Mouse (Mus musculus): ENCODE measurements around the gene Ccdc107. TPM values are rescaled to one million over a fixed set of nuclear protein-coding genes. Genes with fewer than 3 reads are reported as not detected.
"Not testable (repeated sequence)": the region's sequence is repeated elsewhere in the genome, so short reads cannot be mapped to it uniquely, and the experiment has no call there.

The Ccdc107 gene
- polyA plus RNA-seq, 1 experiment from 2014 or later = 85.8 TPM

DNA sequence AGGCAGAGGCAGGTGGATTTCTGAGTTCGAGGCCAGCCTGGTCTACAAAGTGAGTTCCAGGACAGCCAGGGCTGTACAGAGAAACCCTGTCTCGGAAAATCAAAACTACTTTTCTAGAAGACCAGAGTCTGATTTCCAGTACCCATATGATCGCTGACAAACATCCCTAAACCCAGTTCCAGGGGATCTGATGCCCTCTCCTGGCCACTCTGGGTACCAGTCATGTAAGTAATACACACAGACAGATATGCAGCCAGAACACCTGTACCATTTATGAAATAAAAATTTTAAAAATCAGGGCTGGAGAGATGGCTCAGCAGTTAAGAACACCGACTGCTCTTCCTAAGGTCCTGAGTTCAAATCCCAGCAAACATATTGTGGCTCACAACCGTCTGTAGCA, 7.0 kb upstream of the Ccdc107 start:
- not testable (repeated sequence) for H3K4me1 ChIP-seq (ENCODE audit: control insufficient read depth in 2 of 2, insufficient read depth in 2 of 2, low read length in 2 of 2); ATAC-seq (ENCODE audit: insufficient number of reproducible peaks, insufficient read depth, low FRiP score, low read depth); H3K27ac ChIP-seq (replicated peaks in 1 of 2; ENCODE audit: control insufficient read depth in 1 of 2, insufficient read depth in 1 of 2, low read depth in 2 of 2, low read length in 2 of 2); H3K4me2 ChIP-seq (ENCODE audit: low read length); H3K4me3 ChIP-seq (ENCODE audit: control insufficient read depth in 1 of 2, insufficient read depth in 1 of 2, low read depth in 1 of 2, low read length in 2 of 2); H3K9me3 ChIP-seq (ENCODE audit: control insufficient read depth, low read length); H3K9ac ChIP-seq (ENCODE audit: low read length); H3K27me3 ChIP-seq (ENCODE audit: control insufficient read depth, insufficient read depth, low read length); H3K36me3 ChIP-seq (ENCODE audit: control insufficient read depth, insufficient read depth, low read length)
- 74% methylated on average over 5 of the region's 5 CpGs for WGBS

DNA sequence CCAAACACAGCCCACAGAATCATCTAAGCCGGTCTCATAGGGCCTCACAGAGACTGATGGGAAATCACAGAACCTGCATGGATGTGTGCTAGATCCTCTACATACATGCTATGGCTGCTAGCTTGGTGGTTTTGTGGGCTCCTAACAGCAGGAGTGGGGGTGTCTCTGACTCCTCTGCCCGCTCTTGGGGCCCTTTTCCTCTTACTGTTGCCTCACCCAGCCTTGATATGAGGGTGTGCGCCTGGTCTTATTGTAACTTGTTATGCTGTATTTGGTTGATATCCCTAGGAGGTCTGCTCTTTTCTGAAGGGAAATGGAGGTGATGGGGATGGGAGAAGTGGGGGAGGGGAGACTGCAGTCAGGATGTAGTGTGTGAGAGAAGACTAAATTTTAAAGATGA, 3.1 kb upstream of the Ccdc107 start:
- H3K4me2 ChIP-seq (ENCODE audit: low read length) = no peak overlapping the region
- H3K27ac ChIP-seq (replicated peaks in 1 of 2; ENCODE audit: control insufficient read depth in 1 of 2, insufficient read depth in 1 of 2, low read depth in 2 of 2, low read length in 2 of 2) = no peak overlapping the region
- WGBS = 89% methylated on average over 3 of the region's 3 CpGs
- H3K36me3 ChIP-seq (ENCODE audit: control insufficient read depth, insufficient read depth, low read length) = no peaks in the 10 kb centered on the region
- no peak overlapping the region for H3K9ac ChIP-seq (ENCODE audit: low read length)
- no peak for ATAC-seq (ENCODE audit: insufficient number of reproducible peaks, insufficient read depth, low FRiP score, low read depth)
- no peaks in the 10 kb centered on the region for H3K9me3 ChIP-seq (ENCODE audit: control insufficient read depth, low read length)
- no peaks in the 10 kb centered on the region for H3K27me3 ChIP-seq (ENCODE audit: control insufficient read depth, insufficient read depth, low read length)
- H3K4me3 ChIP-seq (ENCODE audit: control insufficient read depth in 1 of 2, insufficient read depth in 1 of 2, low read depth in 1 of 2, low read length in 2 of 2) = no peak overlapping the region
- peaks cover 0 to 8% of the 10 kb centered on the region in 2 experiments; a peak in 2 of 4 replicates for H3K4me1 ChIP-seq (ENCODE audit: control insufficient read depth in 2 of 2, insufficient read depth in 2 of 2, low read length in 2 of 2)

GRCm38 (mm10) chr4:43490801-43491200, 1.9 kb upstream of the Ccdc107 start:
- ATAC-seq (ENCODE audit: insufficient number of reproducible peaks, insufficient read depth, low FRiP score, low read depth) = no peak
- Histone ChIP-seq H3K4me3 (ENCODE audit: control insufficient read depth in 1 of 2, insufficient read depth in 1 of 2, low read depth in 1 of 2, low read length in 2 of 2) (no peak overlapping the region), H3K27me3 (ENCODE audit: control insufficient read depth, insufficient read depth, low read length) (no peaks in the 10 kb centered on the region), H3K36me3 (ENCODE audit: control insufficient read depth, insufficient read depth, low read length) (peaks cover 5% of the 10 kb centered on the region), H3K9me3 (ENCODE audit: control insufficient read depth, low read length) (no peaks in the 10 kb centered on the region), H3K4me2 (ENCODE audit: low read length) (no peak overlapping the region), H3K4me1 (ENCODE audit: control insufficient read depth in 2 of 2, insufficient read depth in 2 of 2, low read length in 2 of 2) (peaks cover 5 to 18% of the 10 kb centered on the region in 2 experiments), H3K27ac (replicated peaks in 1 of 2; ENCODE audit: control insufficient read depth in 1 of 2, insufficient read depth in 1 of 2, low read depth in 2 of 2, low read length in 2 of 2) (no peak overlapping the region), H3K9ac (ENCODE audit: low read length) (no peak overlapping the region)
- 70% methylated on average over 5 of the region's 5 CpGs for WGBS

GRCm38 (mm10) chr4:43492101-43492820, 439 bp upstream of the Ccdc107 start:
- no peak for ATAC-seq (ENCODE audit: insufficient number of reproducible peaks, insufficient read depth, low FRiP score, low read depth)
- Histone ChIP-seq H3K4me1 (ENCODE audit: control insufficient read depth in 2 of 2, insufficient read depth in 2 of 2, low read length in 2 of 2) (peaks cover 8 to 27% of the 10 kb centered on the region in 2 experiments), H3K9ac (ENCODE audit: low read length) (no peak overlapping the region), H3K36me3 (ENCODE audit: control insufficient read depth, insufficient read depth, low read length) (peaks cover 20% of the 10 kb centered on the region), H3K4me2 (ENCODE audit: low read length) (peak overlapping the region; percentile 85), H3K9me3 (ENCODE audit: control insufficient read depth, low read length) (no peaks in the 10 kb centered on the region), H3K4me3 (ENCODE audit: control insufficient read depth in 1 of 2, insufficient read depth in 1 of 2, low read depth in 1 of 2, low read length in 2 of 2) (peak overlapping the region; percentile 7 to 78; a peak in 3 of 4 replicates), H3K27ac (replicated peaks in 1 of 2; ENCODE audit: control insufficient read depth in 1 of 2, insufficient read depth in 1 of 2, low read depth in 2 of 2, low read length in 2 of 2) (peak overlapping the region; percentile 51 to 90; a peak in 3 of 4 replicates), H3K27me3 (ENCODE audit: control insufficient read depth, insufficient read depth, low read length) (no peaks in the 10 kb centered on the region)
- 48% methylated on average over 12 of the region's 12 CpGs for WGBS

- under 1% methylated on average over 47 of the region's 47 CpGs for WGBS
- H3K4me2 ChIP-seq (ENCODE audit: low read length) = peak overlapping the region; percentile 85
- peak overlapping the region; percentile 92 for H3K9ac ChIP-seq (ENCODE audit: low read length)
- peaks cover 16 to 37% of the 10 kb centered on the region in 2 experiments for H3K4me1 ChIP-seq (ENCODE audit: control insufficient read depth in 2 of 2, insufficient read depth in 2 of 2, low read length in 2 of 2)
- H3K9me3 ChIP-seq (ENCODE audit: control insufficient read depth, low read length) = no peaks in the 10 kb centered on the region
- ATAC-seq (ENCODE audit: insufficient number of reproducible peaks, insufficient read depth, low FRiP score, low read depth) = peak; percentile 87
- no peaks in the 10 kb centered on the region for H3K27me3 ChIP-seq (ENCODE audit: control insufficient read depth, insufficient read depth, low read length)
- H3K4me3 ChIP-seq (ENCODE audit: control insufficient read depth in 1 of 2, insufficient read depth in 1 of 2, low read depth in 1 of 2, low read length in 2 of 2) = peak overlapping the region; percentile 78 to 81
- H3K27ac ChIP-seq (replicated peaks in 1 of 2; ENCODE audit: control insufficient read depth in 1 of 2, insufficient read depth in 1 of 2, low read depth in 2 of 2, low read length in 2 of 2) = peak overlapping the region; percentile 79 to 90
- H3K36me3 ChIP-seq (ENCODE audit: control insufficient read depth, insufficient read depth, low read length) = peaks cover 25% of the 10 kb centered on the region
These were observed 616 bp downstream of the Ccdc107 start for GRCm38 (mm10) chr4:43493186-43493845.

- H3K36me3 ChIP-seq (ENCODE audit: control insufficient read depth, insufficient read depth, low read length) = peaks cover 25% of the 10 kb centered on the region
- no peaks in the 10 kb centered on the region for H3K27me3 ChIP-seq (ENCODE audit: control insufficient read depth, insufficient read depth, low read length)
- peak overlapping the region; percentile 79 to 90 for H3K27ac ChIP-seq (replicated peaks in 1 of 2; ENCODE audit: control insufficient read depth in 1 of 2, insufficient read depth in 1 of 2, low read depth in 2 of 2, low read length in 2 of 2)
- peak overlapping the region; percentile 85 for H3K4me2 ChIP-seq (ENCODE audit: low read length)
- 1% methylated on average over 9 of the region's 9 CpGs for WGBS
- H3K4me1 ChIP-seq (ENCODE audit: control insufficient read depth in 2 of 2, insufficient read depth in 2 of 2, low read length in 2 of 2) = peaks cover 18 to 43% of the 10 kb centered on the region in 2 experiments
- peak overlapping the region; percentile 78 to 81 for H3K4me3 ChIP-seq (ENCODE audit: control insufficient read depth in 1 of 2, insufficient read depth in 1 of 2, low read depth in 1 of 2, low read length in 2 of 2)
- ATAC-seq (ENCODE audit: insufficient number of reproducible peaks, insufficient read depth, low FRiP score, low read depth) = no peak
- peak overlapping the region; percentile 92 for H3K9ac ChIP-seq (ENCODE audit: low read length)
- H3K9me3 ChIP-seq (ENCODE audit: control insufficient read depth, low read length) = no peaks in the 10 kb centered on the region
These were observed 1.1 kb downstream of the Ccdc107 start for GRCm38 (mm10) chr4:43493846-43494240.

- no peak for ATAC-seq (ENCODE audit: insufficient number of reproducible peaks, insufficient read depth, low FRiP score, low read depth)
- no peaks in the 10 kb centered on the region for H3K9me3 ChIP-seq (ENCODE audit: control insufficient read depth, low read length)
- WGBS = 30% methylated on average over 6 of the region's 6 CpGs
- no peak overlapping the region for H3K4me2 ChIP-seq (ENCODE audit: low read length)
- peaks cover 25% of the 10 kb centered on the region for H3K36me3 ChIP-seq (ENCODE audit: control insufficient read depth, insufficient read depth, low read length)
- H3K4me1 ChIP-seq (ENCODE audit: control insufficient read depth in 2 of 2, insufficient read depth in 2 of 2, low read length in 2 of 2) = peaks cover 22 to 52% of the 10 kb centered on the region in 2 experiments
- no peak overlapping the region for H3K4me3 ChIP-seq (ENCODE audit: control insufficient read depth in 1 of 2, insufficient read depth in 1 of 2, low read depth in 1 of 2, low read length in 2 of 2)
- H3K27me3 ChIP-seq (ENCODE audit: control insufficient read depth, insufficient read depth, low read length) = no peaks in the 10 kb centered on the region
- H3K9ac ChIP-seq (ENCODE audit: low read length) = no peak overlapping the region
- H3K27ac ChIP-seq (replicated peaks in 1 of 2; ENCODE audit: control insufficient read depth in 1 of 2, insufficient read depth in 1 of 2, low read depth in 2 of 2, low read length in 2 of 2) = no peak overlapping the region
These were observed 3.9 kb downstream of the Ccdc107 start for GRCm38 (mm10) chr4:43496587-43496986.

All from heart, embryonic 14.5 days (tissue).